Mouse (Mus musculus) CD4-positive, CD25-positive, alpha-beta regulatory T cell, adult 4 months (primary cell): ENCODE data around the gene Gm9736. TPM values are rescaled to one million over a fixed set of nuclear protein-coding genes. Genes with fewer than 3 reads are reported as not detected.
"Not testable (repeated sequence)": the region's sequence is repeated elsewhere in the genome, so short reads cannot be mapped to it uniquely, and the experiment has no call there.

ENCODE experiments used
- ATAC-seq: one replicate; pipeline ENCODE4 v1.8.0; 2017
- polyA plus RNA-seq, 2 experiments: library from polyadenylated mRNA; unstranded; fragments of 100-300 nt; shearing (Covaris generic); gene quantifications; one replicate each; pipeline ENCODE4 v1.2.1; 2017

Gene Gm9736
- polyA plus RNA-seq, 2 experiments from 2014 or later: not detected

GRCm38 (mm10) chr10:77724855-77725254 lies 26.3 kb downstream of the Gm9736 start:
- no peak for ATAC-seq

- ATAC-seq: not testable (repeated sequence)
These were observed 30.9 kb downstream of the Gm9736 start, which contains the start of gene Krtap12-1 for GRCm38 (mm10) chr10:77720299-77720698. TSS of gene Krtap12-1 (plus strand) at chr10:77720599.

DNA sequence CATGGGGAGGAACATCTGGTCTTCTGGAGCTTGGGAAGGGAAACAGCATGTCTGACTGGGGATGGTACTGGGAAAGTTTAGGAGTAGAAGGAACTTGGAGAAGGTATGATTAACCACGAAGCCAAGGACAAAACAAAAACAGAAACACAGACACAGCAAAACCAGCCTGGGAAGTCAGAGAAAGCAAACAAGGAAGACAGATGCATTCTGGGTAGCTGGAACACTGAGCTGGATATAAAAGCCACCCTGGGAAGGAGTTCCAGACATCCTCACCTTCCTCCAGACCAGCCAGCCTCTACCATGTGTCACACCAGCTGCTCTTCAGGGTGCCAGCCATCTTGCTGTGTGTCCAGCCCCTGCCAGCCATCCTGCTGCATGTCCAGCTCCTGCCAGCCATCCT lies 35.6 kb downstream of the Gm9736 start, which contains the start of gene Gm10142:
Gene Gm10142, plus strand, starts transcription at position 301 of the 400 bp plus-strand sequence.
- ATAC-seq: no peak

DNA sequence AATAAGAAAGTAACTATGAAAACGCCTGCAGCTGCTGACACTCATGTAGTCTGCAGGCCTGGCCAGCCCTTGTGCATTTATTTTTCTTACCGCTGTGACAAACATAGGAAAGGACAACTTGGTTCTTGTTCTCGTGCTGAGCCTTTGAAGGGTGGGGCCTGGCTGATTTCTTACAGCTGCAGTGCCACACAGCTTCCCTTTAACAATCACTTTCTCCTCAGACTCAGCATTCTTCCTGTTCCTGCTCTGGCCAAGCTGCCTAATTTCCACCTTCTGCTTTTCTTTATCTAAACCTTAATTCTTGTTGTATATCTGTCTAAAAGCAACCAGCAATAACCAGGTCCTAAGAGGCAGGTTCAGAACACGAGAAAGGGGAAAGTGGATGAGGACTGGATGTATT lies 37.4 kb downstream of the Gm9736 start:
- no peak for ATAC-seq

- not testable (repeated sequence) for ATAC-seq
These were observed 40.0 kb downstream of the Gm9736 start, which contains the start of gene Gm10024 for GRCm38 (mm10) chr10:77711157-77711556. TSS of gene Gm10024 (plus strand) at chr10:77711457.

GRCm38 (mm10) chr10:77709831-77710230 lies 41.3 kb downstream of the Gm9736 start:
- ATAC-seq: no peak

- no peak for ATAC-seq
These were observed 44.8 kb downstream of the Gm9736 start, which contains the start of gene Gm10272 for GRCm38 (mm10) chr10:77706326-77706725. TSS of gene Gm10272 (plus strand) at chr10:77706626.

Other genes starting within 250 kb of the Gm9736 start
- gene Fam207a, start 235.6 kb downstream of the Gm9736 start, polyA plus RNA-seq: 10 to 100 TPM; 11.8 to 14.3 TPM
- gene Itgb2, start 221.1 kb downstream of the Gm9736 start, polyA plus RNA-seq: 100 to 1,000 TPM; 449 to 774 TPM
- gene Pttg1ip, start 169.6 kb downstream of the Gm9736 start, polyA plus RNA-seq: 100 to 1,000 TPM; 107 to 179 TPM
- 100 to 1,000 TPM in 1 of 2 experiments, 10 to 100 TPM in 1; 96.6 to 109 TPM for gene Sumo3, start 145.3 kb downstream of the Gm9736 start, polyA plus RNA-seq
- gene Gm49325, start 145.2 kb downstream of the Gm9736 start, polyA plus RNA-seq: 1 to 10 TPM in 1 of 2 experiments, not detected in 1; 3.0 TPM
- gene Ube2g2, start 129.1 kb downstream of the Gm9736 start, polyA plus RNA-seq: 10 to 100 TPM; 42.0 to 65.6 TPM
- 1 to 10 TPM in 1 of 2 experiments, under 1 TPM in 1; 0.31 to 1.4 TPM for gene Tspear, start 64.8 kb downstream of the Gm9736 start, polyA plus RNA-seq
- not detected for gene Gm19402, start 60.6 kb downstream of the Gm9736 start, polyA plus RNA-seq
- not detected for gene Gm9508, start 54.1 kb downstream of the Gm9736 start, polyA plus RNA-seq
- gene Gm10272, start 44.7 kb downstream of the Gm9736 start, polyA plus RNA-seq: not detected
- gene Gm10024, start 39.9 kb downstream of the Gm9736 start, polyA plus RNA-seq: not detected
- not detected for gene Gm10142, start 35.5 kb downstream of the Gm9736 start, polyA plus RNA-seq
- not detected for gene Krtap12-1, start 30.8 kb downstream of the Gm9736 start, polyA plus RNA-seq
- gene Gm10100, start 24.9 kb downstream of the Gm9736 start, polyA plus RNA-seq: not detected
- gene Gm18596, start 8.7 kb downstream of the Gm9736 start, polyA plus RNA-seq: not detected
- gene Gm3233, start 8.3 kb upstream of the Gm9736 start, polyA plus RNA-seq: not detected
- gene Gm3238, start 20.0 kb upstream of the Gm9736 start, polyA plus RNA-seq: not detected
- gene Gm7138, start 25.6 kb upstream of the Gm9736 start, polyA plus RNA-seq: not detected
- gene Gm3250, start 31.2 kb upstream of the Gm9736 start, polyA plus RNA-seq: not detected
- not detected for gene Gm7137, start 36.8 kb upstream of the Gm9736 start, polyA plus RNA-seq
- gene Gm9639, start 43.7 kb upstream of the Gm9736 start, polyA plus RNA-seq: not detected
- not detected for gene Gm19668, start 47.8 kb upstream of the Gm9736 start, polyA plus RNA-seq
- not detected for gene Gm9507, start 60.5 kb upstream of the Gm9736 start, polyA plus RNA-seq
- not detected for gene Gm2696, start 63.3 kb upstream of the Gm9736 start, polyA plus RNA-seq
- gene Krtap10-4, start 75.7 kb upstream of the Gm9736 start, polyA plus RNA-seq: not detected
- gene Krtap10-10, start 84.6 kb upstream of the Gm9736 start, polyA plus RNA-seq: not detected
- not detected for gene Gm36176, start 95.4 kb upstream of the Gm9736 start, polyA plus RNA-seq
- not detected for gene Gm10318, start 101.5 kb upstream of the Gm9736 start, polyA plus RNA-seq
- gene Gm3285, start 110.6 kb upstream of the Gm9736 start, polyA plus RNA-seq: not detected
- not detected for gene Lrrc3, start 151.2 kb upstream of the Gm9736 start, polyA plus RNA-seq
- 1 to 10 TPM in 1 of 2 experiments, not detected in 1; 1.2 TPM for gene Trpm2, start 219.2 kb upstream of the Gm9736 start, polyA plus RNA-seq
- 10 to 100 TPM in 1 of 2 experiments, 1 to 10 TPM in 1; 5.4 to 13.8 TPM for gene 1810043G02Rik, start 227.2 kb upstream of the Gm9736 start, polyA plus RNA-seq